Mouse (Mus musculus) retina, embryonic 14.5 days (tissue): ENCODE data around the gene Nanos1.

ENCODE experiments used
- DNase-seq: peaks from one replicate; pipeline ENCODE4 v3.0.0-alpha.2; 2015; ENCODE audit warnings: low spot score

Nanos1 gene

DNA sequence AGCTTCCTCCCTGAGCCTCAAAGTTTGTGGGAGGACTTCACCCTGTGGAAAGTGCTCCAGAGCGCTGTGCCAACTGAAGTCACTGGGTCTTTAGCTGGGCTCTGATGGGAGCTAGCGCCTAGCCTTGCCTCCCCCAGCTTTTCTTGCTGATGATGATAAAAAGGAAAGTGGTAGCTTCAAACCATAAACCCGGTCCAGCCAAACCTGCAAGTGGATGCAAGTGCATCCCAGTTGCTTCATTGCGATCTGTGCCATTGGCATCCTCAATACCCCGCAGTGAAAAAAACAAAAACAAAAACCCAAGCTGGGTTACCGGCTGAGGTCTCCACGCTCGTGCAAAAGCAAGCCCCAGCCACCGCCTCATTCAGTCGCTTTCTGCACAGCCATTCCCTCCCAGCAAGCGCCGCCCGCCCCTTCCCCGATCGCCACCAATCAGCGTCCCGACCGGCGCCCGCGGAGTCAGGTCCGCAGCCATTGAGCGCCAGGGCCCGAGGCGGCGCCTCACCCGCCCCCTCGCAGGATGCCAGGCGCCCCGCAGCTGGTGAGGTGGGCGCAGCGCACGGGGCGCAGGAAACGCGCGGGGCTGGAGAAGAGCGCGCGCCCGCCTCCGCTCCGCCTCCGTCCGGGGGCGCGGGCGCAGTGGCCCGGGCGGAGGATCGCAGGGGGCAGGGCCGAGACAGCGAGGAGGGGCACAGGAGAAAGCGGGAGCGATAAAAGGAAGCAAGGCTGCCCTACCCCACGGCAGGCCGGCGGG lies at the start of gene Nanos1:
TSS of gene Nanos1 (plus strand) at position 550 of the 754 bp plus-strand sequence.
- DNase-seq = peak; percentile 89

DNA sequence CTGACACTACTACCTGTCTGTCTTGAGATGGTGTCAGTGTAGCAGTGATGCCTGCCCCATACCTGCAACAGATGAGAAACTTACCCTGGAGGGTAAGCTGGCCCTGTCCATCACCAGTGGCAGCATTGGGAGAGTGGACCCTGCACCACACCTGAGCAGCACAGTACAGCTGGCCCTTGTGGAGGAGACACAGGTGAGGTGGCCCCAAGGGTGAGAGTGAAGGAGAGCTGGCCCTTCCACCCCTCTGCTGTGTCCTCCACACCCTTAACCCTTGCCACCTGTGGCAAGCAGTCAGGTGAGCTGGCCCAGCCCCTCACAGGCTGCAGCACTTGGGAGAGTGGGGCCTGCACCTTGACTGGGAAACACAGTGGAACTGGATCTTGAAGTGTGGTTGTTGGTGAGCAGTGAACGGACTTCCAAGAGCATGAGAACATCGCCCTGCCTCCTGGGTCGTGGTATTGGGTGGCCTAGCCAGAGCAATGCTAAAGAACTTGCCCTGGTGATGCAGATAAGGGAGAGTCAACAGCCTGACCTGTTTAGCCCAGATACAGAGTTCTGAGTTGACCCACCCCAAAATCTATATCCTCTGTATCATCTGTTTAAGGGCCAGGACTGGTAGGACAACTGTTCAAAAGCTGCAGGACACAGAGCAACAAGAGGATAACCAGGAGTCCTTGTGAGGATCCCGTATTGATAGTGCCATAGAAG lies 46.4 kb upstream of the Nanos1 start:
- no peak for DNase-seq

DNA sequence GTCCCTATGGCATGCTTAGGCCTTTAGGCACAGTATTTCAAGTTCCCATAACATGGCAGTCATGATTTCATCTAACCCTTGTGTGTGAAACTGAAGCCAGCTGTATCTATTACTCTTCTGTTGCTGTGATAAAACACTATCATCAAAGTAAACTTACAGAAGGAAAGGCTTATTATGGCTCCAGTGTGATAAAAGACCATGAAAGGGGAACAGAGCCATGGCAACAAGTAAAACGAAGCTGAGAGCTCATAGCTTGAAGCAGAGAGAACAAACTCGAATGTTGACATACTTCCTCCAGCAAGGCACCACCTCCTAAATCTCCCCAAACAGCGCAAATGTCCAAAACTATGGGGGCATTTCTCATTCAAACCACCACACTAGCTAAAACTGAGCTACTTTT lies 45.6 kb upstream of the Nanos1 start:
- DNase-seq = no peak

DNA sequence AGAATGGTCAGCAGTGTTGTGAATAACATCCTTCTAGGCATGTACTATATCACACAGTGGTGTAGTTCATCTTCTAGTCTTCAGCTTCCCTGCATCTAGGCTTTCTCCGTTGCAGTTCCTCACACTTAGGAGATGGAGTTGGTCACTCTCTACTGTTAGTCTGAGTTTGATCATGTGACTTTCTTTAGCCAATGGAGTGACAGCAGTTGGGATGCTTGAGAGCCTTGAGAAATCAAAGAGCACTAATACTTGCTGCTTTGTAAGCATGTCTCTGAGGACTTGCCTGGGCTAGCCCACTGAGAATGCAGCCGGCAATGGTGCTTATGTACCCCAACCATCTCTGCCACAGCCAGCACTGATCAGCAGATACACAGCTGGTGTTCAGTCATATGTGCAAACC lies 43.2 kb upstream of the Nanos1 start:
- DNase-seq = no peak

DNA sequence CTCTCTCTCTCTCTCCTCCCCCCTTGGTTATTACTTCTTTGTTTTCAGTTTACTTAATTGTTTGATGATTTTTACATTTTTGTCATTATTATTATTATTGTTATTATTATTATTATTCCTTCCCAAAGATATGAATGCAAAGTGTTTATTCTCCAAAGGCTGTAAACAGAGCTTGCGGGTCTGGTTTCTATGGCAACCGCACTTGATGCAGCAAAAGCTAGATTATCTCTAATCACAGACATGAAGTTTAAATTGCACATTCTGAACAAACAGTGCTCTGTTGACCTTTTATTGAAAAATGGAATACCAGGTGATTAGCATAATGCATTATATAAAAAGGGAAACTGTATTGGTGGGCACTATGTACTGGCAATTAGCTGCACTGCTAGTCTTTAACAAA lies 39.4 kb upstream of the Nanos1 start:
- no peak for DNase-seq

DNA sequence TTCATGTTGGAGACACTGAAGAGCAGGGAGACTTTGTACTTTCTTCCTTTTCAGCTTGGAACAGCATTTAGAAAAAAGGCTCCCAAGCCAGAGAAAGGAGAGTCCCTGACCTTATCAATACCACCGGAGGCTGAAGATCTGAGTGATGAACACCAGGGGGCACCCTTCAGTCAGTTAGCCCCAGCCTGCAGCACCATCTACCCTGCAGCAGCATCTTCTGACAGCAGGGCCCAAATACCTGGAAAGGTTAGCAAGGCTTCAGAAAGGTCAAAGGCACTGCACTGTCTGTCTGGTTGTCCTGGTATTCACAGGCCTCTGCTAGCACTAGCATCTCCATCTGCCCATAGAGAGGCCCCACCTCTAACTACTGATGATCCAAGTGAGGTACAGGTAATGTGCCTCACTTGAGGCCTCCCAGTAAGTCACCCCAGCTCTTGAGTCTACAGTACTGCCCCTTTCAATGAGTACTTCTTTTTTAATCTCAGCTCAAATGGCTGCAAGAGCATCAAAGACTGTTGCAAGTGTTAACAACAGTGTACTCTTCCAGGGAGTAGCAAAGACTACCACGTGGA lies 25.4 kb upstream of the Nanos1 start:
- DNase-seq = peak; percentile 79

DNA sequence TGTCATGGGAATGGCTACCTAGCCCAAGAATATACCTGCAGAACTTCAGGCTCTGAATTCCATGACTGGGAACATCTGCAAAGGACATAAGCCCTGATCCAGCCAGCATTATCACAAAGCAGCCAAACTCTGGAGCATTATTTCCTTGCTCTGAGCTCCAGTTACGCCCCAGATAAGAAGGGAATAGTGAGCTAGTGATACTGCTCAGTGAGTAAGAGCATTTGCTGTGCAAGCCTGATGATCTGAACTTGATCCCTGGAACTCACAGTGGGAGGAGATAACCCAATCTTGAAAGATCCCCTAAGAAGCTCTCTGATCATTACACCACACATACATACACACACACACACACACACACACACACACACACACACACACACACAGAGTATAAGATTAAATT lies 24.5 kb upstream of the Nanos1 start:
- DNase-seq = no peak

DNA sequence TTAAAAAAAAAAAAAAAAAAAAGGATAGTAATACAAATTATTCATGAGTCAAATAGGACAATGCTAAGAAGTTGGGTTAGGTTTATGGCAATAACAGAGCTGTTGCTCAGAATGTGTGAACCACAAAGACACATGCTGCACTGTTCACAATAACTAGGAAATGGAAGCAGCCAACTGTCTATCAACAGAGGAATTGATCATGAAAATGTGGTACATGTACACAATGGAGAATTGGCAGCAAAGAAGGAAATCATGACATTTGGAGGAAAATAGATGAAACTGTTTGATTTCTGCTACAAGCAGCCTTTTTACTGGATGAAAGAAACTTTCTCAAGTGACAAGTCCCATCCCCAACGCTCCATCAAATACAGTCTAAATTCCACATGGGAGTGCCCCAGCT lies 23.8 kb upstream of the Nanos1 start:
- no peak for DNase-seq

DNA sequence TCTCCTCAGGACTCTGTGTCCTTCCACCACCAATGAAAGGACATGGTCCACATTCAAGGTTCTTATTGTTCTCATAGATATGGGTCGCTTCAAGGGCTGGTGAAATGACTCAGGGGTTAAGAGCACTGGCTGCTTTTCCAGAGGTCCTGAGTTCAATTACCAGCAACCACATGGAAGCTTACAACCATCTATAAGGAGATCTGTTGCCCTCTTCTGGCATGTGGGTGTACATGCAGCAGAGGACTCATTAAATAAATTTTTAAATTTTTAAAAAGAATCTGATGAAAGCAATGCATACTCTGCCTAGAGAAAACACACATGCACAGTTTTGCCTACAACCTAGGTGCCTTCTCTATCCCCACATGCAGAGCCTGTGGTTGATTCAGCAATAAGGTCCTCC lies 15.2 kb upstream of the Nanos1 start:
- no peak for DNase-seq

DNA sequence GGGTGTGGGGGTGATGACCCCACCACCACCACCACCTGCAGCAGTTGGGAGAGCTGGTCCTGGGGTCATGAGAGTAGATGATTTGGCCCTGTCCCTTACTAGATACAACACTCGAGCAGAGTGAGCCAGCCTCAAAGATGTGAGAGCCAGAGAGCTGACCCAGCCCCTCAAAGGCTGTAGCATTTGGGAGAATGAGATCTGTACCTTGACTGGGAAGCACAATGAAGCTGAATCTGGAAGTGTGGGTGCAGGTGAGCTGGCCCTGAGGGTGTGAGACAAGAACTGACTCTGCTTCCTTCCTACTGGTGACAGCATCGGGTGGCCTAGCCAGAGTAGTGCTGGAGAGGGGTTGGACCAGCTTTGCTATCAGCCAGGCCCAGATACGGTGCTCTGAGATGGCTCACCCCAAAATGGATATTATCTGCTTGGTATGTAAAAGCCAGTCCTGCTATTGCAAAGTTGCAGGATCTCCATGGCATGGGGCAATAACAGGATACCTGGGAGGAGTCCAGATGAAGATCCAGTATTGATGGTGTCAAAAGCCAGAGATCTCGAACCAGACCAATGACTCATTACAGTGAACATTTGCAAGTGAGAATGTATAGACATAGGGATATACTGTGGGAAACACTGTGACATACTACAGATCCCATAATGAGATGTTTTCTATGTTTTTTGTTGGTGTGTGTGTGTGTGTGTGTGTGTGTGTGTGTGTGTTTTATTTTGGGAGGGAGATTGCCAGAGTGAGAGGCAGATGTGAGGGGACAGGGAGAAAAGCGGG lies 11.8 kb upstream of the Nanos1 start:
- no peak for DNase-seq

DNA sequence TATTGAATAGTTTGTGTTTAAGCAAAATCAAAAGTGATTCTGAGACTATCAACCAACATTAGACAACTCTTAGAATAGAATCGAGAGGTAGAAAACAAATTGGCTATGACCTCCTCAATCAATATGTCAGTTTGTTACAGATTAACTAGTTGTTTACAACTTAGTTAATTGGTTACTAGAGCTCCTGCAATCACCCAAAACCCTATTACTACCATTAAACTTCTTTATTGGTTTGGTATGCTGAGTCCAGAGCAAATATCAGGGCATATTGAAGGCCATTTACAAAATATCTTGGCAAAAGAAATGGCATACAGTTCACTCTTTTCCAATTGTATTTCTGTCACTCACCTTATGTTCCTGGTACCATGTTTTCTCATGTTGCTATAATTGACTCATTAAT lies 8.0 kb upstream of the Nanos1 start:
- DNase-seq = no peak

DNA sequence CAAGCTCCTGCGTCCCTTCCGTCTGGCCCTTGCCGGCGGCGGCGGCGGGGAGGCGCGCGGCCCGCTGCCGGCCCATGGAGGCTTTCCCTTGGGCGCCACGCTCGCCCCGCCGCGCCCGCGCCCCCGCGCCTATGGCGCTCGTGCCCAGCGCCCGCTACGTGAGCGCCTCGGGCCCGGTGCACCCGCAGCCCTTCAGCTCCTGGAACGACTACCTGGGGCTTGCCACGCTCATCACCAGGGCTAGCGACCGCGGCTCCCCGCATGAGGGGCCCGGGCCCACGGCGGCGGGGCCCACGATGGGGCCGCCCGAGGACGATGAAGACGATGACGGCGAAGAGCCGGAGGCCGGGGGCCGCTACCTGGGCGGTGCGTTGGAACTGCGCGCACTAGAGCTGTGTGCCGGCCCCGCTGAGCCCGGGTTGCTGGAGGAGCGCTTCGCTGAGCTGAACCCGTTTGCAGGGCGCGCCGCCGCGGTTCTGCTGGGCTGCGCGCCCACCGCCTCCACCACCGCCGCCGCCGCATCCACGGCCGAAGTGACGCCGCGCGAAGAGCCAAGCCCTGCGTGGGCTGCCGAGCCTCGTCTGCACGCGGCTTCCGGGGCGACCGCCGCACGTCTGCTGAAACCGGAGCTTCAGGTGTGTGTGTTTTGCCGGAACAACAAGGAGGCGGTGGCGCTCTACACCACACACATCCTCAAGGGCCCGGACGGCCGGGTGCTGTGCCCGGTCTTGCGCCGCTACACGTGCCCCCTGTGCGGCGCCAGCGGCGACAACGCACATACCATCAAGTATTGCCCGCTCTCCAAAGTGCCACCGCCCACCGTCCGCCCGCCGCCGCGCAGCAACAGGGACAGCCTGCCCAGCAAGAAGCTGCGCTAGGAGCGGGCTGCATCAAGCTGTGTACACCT lies 658 bp downstream of the Nanos1 start:
- DNase-seq = peak; percentile 49

DNA sequence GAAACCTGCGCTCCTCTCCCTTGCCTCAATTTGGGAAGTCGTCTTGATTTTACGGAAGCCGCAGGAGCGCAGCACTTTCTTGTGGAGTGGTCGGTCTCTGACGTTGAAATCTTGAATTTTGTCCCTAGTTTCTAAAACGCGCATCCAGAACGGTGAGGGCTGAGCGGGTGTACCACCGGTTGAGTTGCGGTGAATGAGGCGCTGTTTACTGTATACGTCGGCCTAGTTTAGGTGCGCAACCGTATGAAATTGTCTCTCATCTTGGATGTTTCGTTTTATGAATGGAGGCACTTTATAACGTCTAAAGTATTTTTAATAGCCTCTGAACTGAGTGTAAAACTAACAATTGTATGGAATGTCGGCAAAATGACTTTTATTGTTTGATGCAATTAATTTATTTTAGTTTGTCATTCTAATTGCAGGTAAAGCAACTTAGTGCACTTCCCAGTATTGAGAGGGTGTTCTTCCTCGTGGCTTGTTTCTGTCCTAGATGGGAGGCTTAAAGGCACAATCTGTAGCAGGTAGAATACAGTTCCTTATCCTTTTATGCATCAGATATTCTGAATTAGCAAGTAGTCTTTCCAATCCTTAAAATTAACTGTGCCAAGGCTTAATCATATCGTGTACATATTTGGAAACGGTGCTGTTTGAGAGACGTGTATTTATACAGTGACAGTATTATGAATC lies 1.5 kb downstream of the Nanos1 start:
- DNase-seq = peak; percentile 13

DNA sequence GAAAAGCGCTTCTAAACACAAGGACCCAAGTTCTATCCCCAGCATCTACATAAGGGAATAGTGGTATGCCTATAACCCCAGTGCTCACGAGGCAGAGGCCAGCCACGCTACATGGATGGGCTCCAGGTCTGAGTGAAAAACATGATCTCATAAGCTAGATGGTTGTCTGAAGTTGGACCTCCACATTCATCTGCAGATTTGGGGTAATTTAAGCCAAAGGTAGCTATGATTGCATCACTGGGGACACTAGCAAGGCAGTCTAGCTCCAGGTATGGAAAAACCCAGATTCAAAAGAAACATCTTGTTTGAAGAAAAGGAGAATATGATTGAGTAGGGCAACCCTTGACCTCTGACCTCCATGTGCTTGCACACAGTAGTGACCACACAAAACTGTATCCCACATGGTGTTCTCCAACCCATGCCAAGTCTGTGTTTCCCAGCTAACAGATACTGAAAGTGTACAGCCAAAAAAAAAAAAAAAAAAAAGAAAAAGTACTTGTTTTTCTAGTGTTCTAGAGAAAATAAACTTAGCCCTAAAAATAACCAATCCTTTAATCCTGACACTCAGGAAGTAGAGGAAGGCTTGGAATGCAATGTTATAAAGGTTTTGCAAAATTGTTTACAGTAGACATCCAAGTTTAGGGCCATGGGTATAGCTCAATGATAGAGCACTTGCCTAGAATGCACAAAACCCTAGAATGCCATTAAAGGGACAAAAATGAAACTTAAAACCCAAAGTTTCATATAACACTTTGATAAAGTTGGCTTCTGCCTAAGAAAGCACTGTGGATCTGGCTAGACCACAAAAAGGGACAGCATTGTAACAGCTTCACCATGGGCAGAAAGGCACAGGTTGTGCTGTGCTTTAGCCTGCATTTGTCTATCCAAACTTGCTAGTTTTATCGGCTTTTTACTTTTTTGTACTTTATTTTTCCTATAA lies 3.4 kb downstream of the Nanos1 start:
- no peak for DNase-seq

DNA sequence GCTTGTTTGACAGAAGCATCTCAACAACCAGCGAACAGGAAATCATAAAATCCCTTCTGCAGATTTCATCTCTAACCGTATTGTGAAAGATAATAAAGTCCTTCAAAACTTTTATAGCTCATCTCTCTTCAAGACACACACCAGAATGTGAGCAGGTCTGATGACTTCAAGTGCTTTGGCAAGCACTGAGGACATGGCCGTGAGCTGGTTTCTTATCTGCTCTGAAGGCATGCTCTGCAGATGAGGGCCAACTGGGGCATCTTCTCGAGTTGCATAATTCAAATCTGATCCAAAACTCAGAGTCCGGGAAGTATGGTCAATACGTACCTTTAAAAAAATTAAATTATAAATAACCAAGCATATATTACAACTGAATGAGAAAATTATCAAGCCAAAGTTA lies 17.6 kb downstream of the Nanos1 start:
- DNase-seq = no peak

DNA sequence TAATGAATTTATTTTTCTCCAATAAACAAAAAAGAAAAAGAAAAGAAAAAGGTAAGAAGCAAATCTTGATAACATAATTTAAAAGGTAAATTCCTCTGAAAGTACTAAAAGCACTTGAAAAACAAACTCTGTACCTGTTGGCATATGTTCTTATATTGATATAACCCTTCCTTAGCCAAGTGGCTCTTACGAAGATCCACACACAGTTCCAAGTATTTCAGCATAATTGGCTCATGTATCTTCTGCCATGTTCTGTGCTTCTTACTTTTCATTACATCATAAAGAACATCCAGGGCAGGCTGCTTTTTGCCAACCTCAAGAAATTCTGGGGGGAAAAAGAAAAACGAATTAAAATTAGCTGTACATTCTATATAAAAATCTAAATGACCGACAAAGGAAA lies 26.2 kb downstream of the Nanos1 start:
- no peak for DNase-seq

DNA sequence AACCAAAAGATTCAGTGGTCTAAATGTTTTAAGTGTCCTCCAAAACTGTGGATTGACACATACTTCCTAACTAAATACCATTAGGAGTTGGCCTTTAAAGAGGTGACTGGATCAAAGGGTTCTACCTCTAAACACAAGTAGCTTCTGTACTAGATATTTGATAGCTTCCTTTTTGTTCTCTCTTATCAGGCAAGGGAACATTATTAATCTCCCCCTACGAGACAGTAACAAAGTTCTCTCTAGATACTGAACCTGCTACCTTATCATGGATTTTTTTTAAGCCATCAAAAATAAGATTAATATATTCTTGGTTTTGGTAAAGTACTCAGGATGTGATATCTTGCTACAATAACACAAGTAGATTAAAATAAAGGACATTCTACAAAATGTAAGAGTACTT lies 28.9 kb downstream of the Nanos1 start:
- no peak for DNase-seq

DNA sequence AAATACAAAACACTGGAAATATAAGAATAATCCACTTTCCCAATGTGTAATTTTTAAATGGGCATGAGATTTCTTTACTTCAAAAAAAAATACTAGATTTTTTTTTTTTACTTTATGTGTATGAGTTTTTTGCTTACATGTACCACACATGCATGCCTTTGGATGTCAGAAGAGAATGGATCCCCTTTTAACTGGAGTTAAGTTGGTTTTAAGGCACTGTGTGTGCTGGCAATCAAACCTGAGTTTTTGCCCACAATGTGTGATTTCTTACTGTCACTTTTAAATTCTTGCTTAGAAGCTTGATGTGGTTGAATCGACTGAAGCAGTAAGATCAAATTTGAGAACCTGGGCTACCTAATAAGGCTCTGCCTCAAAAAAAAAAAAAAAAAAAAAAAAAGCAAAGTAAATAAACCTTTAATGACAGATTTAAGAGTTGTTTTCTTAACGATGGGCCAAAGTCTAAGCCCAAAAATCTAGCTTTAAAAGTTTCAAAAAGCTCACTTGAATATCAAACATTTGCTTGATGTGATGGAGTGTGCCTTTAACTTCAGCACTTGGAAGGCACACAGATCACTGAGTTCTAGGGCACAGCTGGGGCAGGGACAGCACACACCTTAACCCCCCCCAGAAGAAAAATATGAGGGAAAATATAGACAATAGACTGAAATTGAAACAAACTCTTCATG lies 31.8 kb downstream of the Nanos1 start:
- DNase-seq = no peak
